Mouse (Mus musculus) stomach, embryonic 15.5 days (tissue): ENCODE results near the gene Arl15. TPM values are rescaled to one million over a fixed set of nuclear protein-coding genes. Genes with fewer than 3 reads are reported as not detected.
A peak's percentile ranks its signal among the peaks of the same experiment; 100 is the strongest.

ENCODE experiments used
- ATAC-seq: fragments of 200-750 bp; cut with Nextera tagmentation; 2 replicates; pipeline ENCODE4 v1.8.0; 2017; ENCODE audit warnings: low read depth, moderate number of reproducible peaks, moderate TSS enrichment; ENCODE audit not compliant: insufficient read depth, low FRiP score
- H3K27ac ChIP-seq: fragments of 300-500 bp; sonication (generic); 2 replicates; pipeline ENCODE4 v1.5.1; 2015; ENCODE audit warnings: mild to moderate bottlenecking, inconsistent platforms
- H3K27me3 ChIP-seq: fragments of 300-500 bp; sonication (generic); replicated peaks from 2 replicates; pipeline ENCODE4 v1.6.1; 2015; ENCODE audit warnings: inconsistent platforms
- H3K36me3 ChIP-seq: fragments of 300-500 bp; sonication (generic); 2 replicates; pipeline ENCODE4 v1.6.1; 2015; ENCODE audit warnings: inconsistent platforms
- H3K4me1 ChIP-seq: fragments of 300-500 bp; sonication (generic); 2 replicates; pipeline ENCODE4 v1.6.1; 2015; ENCODE audit warnings: inconsistent platforms
- H3K4me2 ChIP-seq: fragments of 300-500 bp; sonication (generic); 2 replicates; pipeline ENCODE4 v1.6.1; 2015; ENCODE audit warnings: mild to moderate bottlenecking, inconsistent platforms
- H3K4me3 ChIP-seq: fragments of 300-500 bp; sonication (generic); replicated peaks from 2 replicates; pipeline ENCODE4 v1.5.1; 2015; ENCODE audit warnings: inconsistent platforms
- H3K9ac ChIP-seq: fragments of 300-500 bp; sonication (generic); 2 replicates; pipeline ENCODE4 v1.6.1; 2015; ENCODE audit warnings: inconsistent platforms
- H3K9me3 ChIP-seq: fragments of 300-500 bp; sonication (generic); 2 replicates; pipeline ENCODE4 v1.6.1; 2016; ENCODE audit warnings: inconsistent platforms
- WGBS: fragments of 180-500 bp; shearing (Covaris S2); methylation state at CpG from one replicate; pipeline ENCODE4 v1.1.7; 2015; 5-methylcytosine and 5-hydroxymethylcytosine counted together
- polyA plus RNA-seq: library from polyadenylated mRNA; unstranded; fragments of >200 nt; fragmentation: Nextera tagmentation; extraction: Ambion mirVana; gene quantifications from 2 replicates; pipeline ENCODE4 v1.2.1, GENCODE M21; 2015

Gene Arl15
- polyA plus RNA-seq, 1 experiment from 2014 or later = 6.7 TPM

DNA sequence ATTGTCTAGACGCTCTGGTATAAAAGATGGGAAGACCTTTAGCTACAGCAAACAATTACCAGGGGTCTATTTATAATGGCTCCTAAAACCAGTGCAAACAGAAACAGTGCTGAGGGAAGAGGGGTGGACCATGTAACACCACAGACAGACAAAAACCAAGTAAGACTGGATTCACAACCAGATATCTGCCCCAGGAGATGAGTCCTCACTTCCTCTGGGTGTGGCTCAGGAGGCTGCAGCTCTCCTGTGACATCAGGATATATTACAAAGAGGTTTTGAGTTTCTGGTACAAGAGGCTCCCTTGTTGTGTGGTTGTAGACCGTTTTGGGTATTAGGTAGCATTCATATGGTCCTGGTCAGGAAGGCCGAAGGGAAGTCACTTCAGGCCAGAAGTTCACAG, 36.5 kb downstream of the Arl15 start:
- Histone ChIP-seq H3K36me3 (no peaks in the 10 kb centered on the region), H3K4me3 (no peak overlapping the region), H3K27ac (no peak overlapping the region), H3K27me3 (no peaks in the 10 kb centered on the region), H3K4me2 (no peak overlapping the region), H3K9me3 (no peaks in the 10 kb centered on the region), H3K9ac (no peak overlapping the region), H3K4me1 (no peaks in the 10 kb centered on the region)
- WGBS = 83% methylated on average over 3 of the region's 3 CpGs
- ATAC-seq = no peak

DNA sequence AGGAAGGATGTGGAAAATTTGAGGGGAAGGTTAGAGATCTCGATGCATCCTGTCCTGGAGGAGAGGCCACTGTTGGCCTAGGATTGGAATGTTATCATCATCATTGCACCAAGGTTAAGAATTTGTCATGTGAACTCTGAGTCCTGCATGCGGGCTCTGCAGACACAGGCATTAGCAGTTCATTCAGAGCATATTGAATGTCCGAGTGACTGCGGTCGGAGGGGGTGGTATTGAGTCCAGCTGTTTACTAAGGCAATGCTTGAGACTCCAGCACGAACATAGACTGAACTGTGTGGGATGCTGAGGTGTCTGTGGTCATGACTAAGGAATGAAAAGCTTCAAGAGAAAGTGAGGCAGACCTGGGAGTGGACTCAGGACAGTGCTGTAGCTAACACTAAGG, 38.6 kb downstream of the Arl15 start:
- H3K9ac ChIP-seq = no peak overlapping the region
- H3K4me3 ChIP-seq = no peak overlapping the region
- H3K27ac ChIP-seq = no peak overlapping the region
- H3K27me3 ChIP-seq = no peaks in the 10 kb centered on the region
- ATAC-seq = no peak
- no peaks in the 10 kb centered on the region for H3K4me1 ChIP-seq
- WGBS = 83% methylated on average over 6 of the region's 6 CpGs
- no peaks in the 10 kb centered on the region for H3K9me3 ChIP-seq
- H3K36me3 ChIP-seq = no peaks in the 10 kb centered on the region
- H3K4me2 ChIP-seq = no peak overlapping the region

GRCm38 (mm10) chr13:113835921-113836320, 41.6 kb downstream of the Arl15 start:
- Histone ChIP-seq H3K4me2 (no peak overlapping the region), H3K36me3 (no peaks in the 10 kb centered on the region)

GRCm38 (mm10) chr13:113838601-113839576, 44.6 kb downstream of the Arl15 start:
- Histone ChIP-seq H3K4me1 (no peaks in the 10 kb centered on the region), H3K27ac (no peak overlapping the region), H3K9ac (no peak overlapping the region), H3K4me2 (no peak overlapping the region), H3K9me3 (no peaks in the 10 kb centered on the region), H3K27me3 (no peaks in the 10 kb centered on the region), H3K36me3 (no peaks in the 10 kb centered on the region), H3K4me3 (no peak overlapping the region)
- ATAC-seq = no peak
- WGBS = 91% methylated on average over 16 of the region's 16 CpGs

More at GRCm38 (mm10) chr13:113835921-113836320, 41.6 kb downstream of the Arl15 start:
- Histone ChIP-seq H3K4me1 (no peaks in the 10 kb centered on the region), H3K9ac (no peak overlapping the region), H3K4me3 (no peak overlapping the region), H3K27ac (no peak overlapping the region), H3K27me3 (no peaks in the 10 kb centered on the region), H3K9me3 (no peaks in the 10 kb centered on the region)
- ATAC-seq = no peak
- WGBS = 94% methylated on average over 6 of the region's 6 CpGs

DNA sequence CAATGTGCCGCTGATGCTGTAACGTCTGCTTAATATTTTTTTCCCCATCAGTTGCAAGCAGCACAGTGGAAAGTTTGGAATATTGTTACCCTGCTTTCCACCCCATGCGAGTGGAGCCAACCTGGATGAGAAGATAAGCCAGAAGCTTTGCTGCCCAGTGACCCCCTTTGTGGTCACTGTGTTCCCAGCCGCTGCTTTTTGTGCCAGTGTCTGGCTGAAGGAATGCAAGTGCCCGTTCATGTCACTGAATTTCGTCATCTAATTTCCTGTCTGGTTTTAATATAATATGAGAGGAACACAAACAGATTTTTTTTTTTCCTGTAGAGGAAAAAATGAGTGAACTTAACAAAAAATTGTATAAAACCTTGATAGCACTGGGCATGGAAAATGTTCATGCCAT, 46.1 kb downstream of the Arl15 start:
- no peaks in the 10 kb centered on the region for H3K36me3 ChIP-seq
- WGBS = 78% methylated on average over 6 of the region's 6 CpGs
- H3K9ac ChIP-seq = no peak overlapping the region
- H3K4me1 ChIP-seq = no peaks in the 10 kb centered on the region
- no peaks in the 10 kb centered on the region for H3K9me3 ChIP-seq
- no peak overlapping the region for H3K4me3 ChIP-seq
- H3K27me3 ChIP-seq = no peaks in the 10 kb centered on the region
- H3K4me2 ChIP-seq = no peak overlapping the region
- no peak overlapping the region for H3K27ac ChIP-seq
- no peak for ATAC-seq

DNA sequence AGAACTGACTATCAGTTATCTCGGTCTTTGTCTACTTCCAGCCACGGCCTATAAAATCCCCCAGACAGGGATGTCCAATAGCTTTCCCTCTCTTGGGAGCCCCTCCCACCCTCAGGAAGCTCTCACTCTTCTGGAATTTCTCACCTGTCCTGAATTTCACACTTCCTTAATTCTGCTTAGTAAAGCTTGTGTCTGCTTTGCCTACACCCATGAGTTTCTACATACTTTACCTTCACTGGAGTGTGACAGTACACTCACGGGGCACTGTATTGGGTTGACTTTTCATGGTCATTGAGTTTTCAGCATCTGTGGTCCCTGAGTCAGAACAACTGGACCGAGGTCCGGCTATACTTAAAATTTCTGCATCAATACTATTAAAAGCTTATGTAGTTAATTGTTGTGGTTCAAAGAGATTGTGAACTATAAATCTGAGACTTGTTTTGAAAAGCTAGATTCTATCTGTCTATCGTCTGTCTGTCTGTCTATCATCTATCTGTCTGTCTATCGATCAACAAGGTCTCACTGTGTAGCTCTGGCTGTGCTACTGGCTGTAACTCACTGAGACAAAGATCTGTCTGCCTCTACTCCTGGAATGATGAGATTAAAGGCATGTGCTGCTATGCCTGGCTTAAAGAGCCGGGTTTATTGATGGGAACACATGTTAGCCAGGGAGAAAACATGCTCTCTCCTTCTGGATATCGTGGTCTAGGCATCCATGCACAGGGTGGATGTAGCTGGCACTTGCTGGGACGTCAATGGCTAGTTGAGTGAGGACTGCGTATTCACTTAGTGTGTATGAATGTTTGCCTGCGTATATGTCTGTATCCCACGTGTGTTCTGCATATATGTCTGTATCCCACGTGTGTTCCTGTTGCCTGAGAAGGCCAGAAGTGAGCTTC, 48.4 kb downstream of the Arl15 start:
- no peaks in the 10 kb centered on the region for H3K36me3 ChIP-seq
- 87% methylated on average over 14 of the region's 14 CpGs for WGBS
- no peaks in the 10 kb centered on the region for H3K4me1 ChIP-seq
- no peak; the same call in 1 of the 2 replicates for ATAC-seq
- H3K27me3 ChIP-seq = no peaks in the 10 kb centered on the region
- no peaks in the 10 kb centered on the region for H3K9me3 ChIP-seq
- H3K9ac ChIP-seq = no peak overlapping the region
- no peak overlapping the region for H3K27ac ChIP-seq
- no peak overlapping the region for H3K4me3 ChIP-seq
- no peak overlapping the region for H3K4me2 ChIP-seq

GRCm38 (mm10) chr13:113843310-113843649, 49.0 kb downstream of the Arl15 start:
- no peaks in the 10 kb centered on the region for H3K4me1 ChIP-seq
- no peaks in the 10 kb centered on the region for H3K36me3 ChIP-seq
- no peaks in the 10 kb centered on the region for H3K9me3 ChIP-seq
- H3K4me3 ChIP-seq = no peak overlapping the region
- H3K4me2 ChIP-seq = no peak overlapping the region
- H3K9ac ChIP-seq = no peak overlapping the region
- no peak overlapping the region for H3K27ac ChIP-seq
- H3K27me3 ChIP-seq = no peaks in the 10 kb centered on the region
- 76% methylated on average over 3 of the region's 3 CpGs for WGBS
- peak; percentile 87; the same call in 1 of the 2 replicates for ATAC-seq

GRCm38 (mm10) chr13:113843901-113844300, 49.6 kb downstream of the Arl15 start:
- Histone ChIP-seq H3K27ac (no peak overlapping the region), H3K9ac (no peak overlapping the region), H3K36me3 (no peaks in the 10 kb centered on the region), H3K4me3 (no peak overlapping the region), H3K4me1 (no peaks in the 10 kb centered on the region), H3K9me3 (no peaks in the 10 kb centered on the region), H3K27me3 (no peaks in the 10 kb centered on the region), H3K4me2 (no peak overlapping the region)
- no peak for ATAC-seq
- 92% methylated on average over 8 of the region's 8 CpGs for WGBS

GRCm38 (mm10) chr13:113844717-113845116, 50.4 kb downstream of the Arl15 start:
- H3K4me2 ChIP-seq = no peak overlapping the region
- H3K36me3 ChIP-seq = no peaks in the 10 kb centered on the region
- H3K9me3 ChIP-seq = no peaks in the 10 kb centered on the region
- H3K4me3 ChIP-seq = no peak overlapping the region
- no peak overlapping the region for H3K9ac ChIP-seq
- no peaks in the 10 kb centered on the region for H3K4me1 ChIP-seq
- no peaks in the 10 kb centered on the region for H3K27me3 ChIP-seq
- H3K27ac ChIP-seq = no peak overlapping the region
- ATAC-seq = no peak
- 86% methylated on average over 4 of the region's 4 CpGs for WGBS

DNA sequence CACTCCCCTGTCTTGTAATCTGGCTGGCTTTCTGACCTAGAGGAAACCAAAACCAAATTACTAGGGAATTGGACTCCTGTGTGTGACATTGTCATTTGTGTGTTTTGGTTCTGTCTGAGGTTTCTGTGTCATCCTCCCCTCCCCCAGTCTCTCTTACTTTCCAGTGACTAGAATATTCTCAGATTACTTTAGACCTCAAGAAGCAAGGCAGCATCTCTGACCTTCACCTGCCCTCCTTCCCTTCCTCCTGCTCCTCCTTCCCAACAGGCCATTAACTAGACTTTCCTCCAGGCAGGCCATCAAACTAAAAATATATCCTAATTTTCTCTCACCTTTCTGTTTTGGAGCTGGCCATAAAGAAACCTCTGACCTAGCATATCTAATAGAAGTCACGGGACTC, 50.9 kb downstream of the Arl15 start:
- ATAC-seq = no peak
- H3K4me3 ChIP-seq = no peak overlapping the region
- no peaks in the 10 kb centered on the region for H3K4me1 ChIP-seq
- H3K27ac ChIP-seq = no peak overlapping the region
- no peaks in the 10 kb centered on the region for H3K36me3 ChIP-seq
- no peaks in the 10 kb centered on the region for H3K27me3 ChIP-seq
- no peak overlapping the region for H3K9ac ChIP-seq
- no peaks in the 10 kb centered on the region for H3K9me3 ChIP-seq
- 61% methylated on average over 1 of the region's 1 CpGs for WGBS
- H3K4me2 ChIP-seq = no peak overlapping the region

- Histone ChIP-seq H3K27ac (no peak overlapping the region), H3K4me3 (no peak overlapping the region), H3K9me3 (no peaks in the 10 kb centered on the region), H3K4me1 (no peaks in the 10 kb centered on the region), H3K9ac (no peak overlapping the region), H3K27me3 (no peaks in the 10 kb centered on the region), H3K4me2 (no peak overlapping the region), H3K36me3 (no peaks in the 10 kb centered on the region)
- WGBS = 65% methylated on average over 10 of the region's 10 CpGs
- no peak for ATAC-seq
Observed at GRCm38 (mm10) chr13:113846413-113846812, 52.1 kb downstream of the Arl15 start.
